Mouse (Mus musculus) bone marrow macrophage, adult 2 months (primary cell): ENCODE data around the gene Fbxl2.
A peak's percentile ranks its signal among the peaks of the same experiment; 100 is the strongest.

ENCODE experiments used
- CTCF ChIP-seq: IDR thresholded peaks from 2 replicates; pipeline ENCODE4 v1.5.1; 2012; ENCODE audit warnings: low read depth, mild to moderate bottlenecking, low read length, moderate library complexity
- POLR2A ChIP-seq: IDR thresholded peaks from 2 replicates; pipeline ENCODE4 v1.6.1; 2012; ENCODE audit warnings: mild to moderate bottlenecking, low read depth, low read length, borderline replicate concordance

DNA sequence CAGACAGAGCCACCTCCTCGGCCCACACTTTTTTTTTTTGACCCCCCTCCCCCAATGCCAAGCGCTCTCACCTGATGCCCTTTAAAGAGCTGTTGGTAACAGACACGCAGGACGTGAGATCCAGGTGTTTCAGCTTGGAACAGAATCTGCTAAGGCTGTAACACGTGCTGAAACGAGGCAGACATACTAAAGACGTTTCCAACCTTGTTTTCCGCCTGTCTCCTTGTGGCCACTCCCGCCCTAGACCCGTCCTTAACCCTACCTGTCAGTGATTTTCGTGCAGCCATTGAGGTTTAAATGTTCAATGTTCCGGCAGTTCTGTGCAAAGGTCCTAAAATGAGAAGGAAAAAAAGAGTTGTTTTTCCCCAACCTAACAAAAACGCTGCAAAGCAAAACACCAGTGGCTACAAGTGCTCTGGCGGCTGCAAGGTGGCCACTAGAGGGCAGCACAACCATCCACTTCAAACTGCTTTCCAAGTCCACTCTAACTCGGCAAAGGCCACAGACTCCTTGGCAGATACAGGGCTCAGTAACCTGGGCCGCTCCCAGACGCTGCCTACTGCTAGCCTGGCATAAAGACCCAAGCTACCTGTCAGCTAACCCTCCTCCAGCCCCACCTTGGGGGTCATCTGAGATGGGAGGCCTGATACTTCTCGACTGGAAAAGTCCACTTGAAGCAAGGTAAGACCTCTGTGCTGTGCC lies 55.3 kb downstream of the Fbxl2 start:
- no peak for TF ChIP-seq POLR2A
- TF ChIP-seq CTCF, result peak; percentile 81
